Mouse (Mus musculus) liver, adult 2 months (tissue): ENCODE results near the gene Fkbp11. TPM values are rescaled to one million over a fixed set of nuclear protein-coding genes. Genes with fewer than 3 reads are reported as not detected.

Experiments used
- DNase-seq: peaks from one replicate; pipeline ENCODE4 v3.0.0-alpha.2; 2011; ENCODE audit warnings: low read depth, low spot score; ENCODE audit errors: extremely low read depth
- H3K27ac ChIP-seq: fragments of 200-500 bp; replicated peaks from 2 replicates; pipeline ENCODE4 v1.5.1; 2012; ENCODE audit warnings: low read depth, mild to moderate bottlenecking, control low read depth, inconsistent platforms, low read length; ENCODE audit not compliant: insufficient read depth
- H3K27me3 ChIP-seq: fragments of 200-500 bp; 2 replicates; pipeline ENCODE4 v1.6.1; 2012; ENCODE audit warnings: mild to moderate bottlenecking, moderate library complexity, low read length, inconsistent platforms; ENCODE audit not compliant: control insufficient read depth, insufficient read depth
- H3K36me3 ChIP-seq: fragments of 200-500 bp; 2 replicates; pipeline ENCODE4 v1.6.1; 2012; ENCODE audit warnings: low read length, inconsistent platforms; ENCODE audit not compliant: control insufficient read depth, insufficient read depth
- H3K4me1 ChIP-seq: fragments of 200-500 bp; 2 replicates; pipeline ENCODE4 v1.6.1; 2011; ENCODE audit warnings: low read length; ENCODE audit not compliant: control insufficient read depth, insufficient read depth
- H3K4me3 ChIP-seq: fragments of 200-500 bp; 2 replicates; pipeline ENCODE4 v1.5.1; 2011; ENCODE audit warnings: low read depth, mild to moderate bottlenecking, control low read depth, low read length, moderate library complexity; ENCODE audit not compliant: insufficient read depth
- H3K79me2 ChIP-seq: fragments of 200-500 bp; 2 replicates; pipeline ENCODE4 v1.6.1; 2012; ENCODE audit warnings: inconsistent platforms, mild to moderate bottlenecking, low read length, moderate library complexity; ENCODE audit not compliant: control insufficient read depth, insufficient read depth
- H3K9ac ChIP-seq: fragments of 200-500 bp; 2 replicates; pipeline ENCODE4 v1.6.1; 2012; ENCODE audit warnings: low read depth, mild to moderate bottlenecking, control low read depth, inconsistent platforms, low read length
- CTCF ChIP-seq: fragments of 200-500 bp; IDR thresholded peaks from 2 replicates; pipeline ENCODE4 v1.5.1; 2011; ENCODE audit warnings: low read depth, low read length, control low read depth
- POLR2A ChIP-seq: fragments of 200-500 bp; IDR thresholded peaks from 2 replicates; pipeline ENCODE4 v1.6.1; 2011; ENCODE audit warnings: low read length, control low read depth; ENCODE audit not compliant: insufficient read depth; ENCODE audit errors: extremely low read depth
- WGBS: fragments of 180-500 bp; shearing (Covaris S2); methylation state at CpG from one replicate; pipeline ENCODE4 v1.1.7; 2018; 5-methylcytosine and 5-hydroxymethylcytosine counted together
- polyA plus RNA-seq: library from polyadenylated mRNA; depleted of rRNA; stranded (reverse); fragments of >200 nt; gene quantifications from 2 replicates; pipeline ENCODE4 v1.2.3, GENCODE M21; 2012
- total RNA-seq: library from RNA; depleted of rRNA; stranded (reverse); fragments of >200 nt; gene quantifications from 2 replicates; pipeline ENCODE4 v1.2.3, GENCODE M21; 2014

Fkbp11 gene
- total and polyA plus RNA-seq, 2 experiments, result 22.4 TPM

DNA sequence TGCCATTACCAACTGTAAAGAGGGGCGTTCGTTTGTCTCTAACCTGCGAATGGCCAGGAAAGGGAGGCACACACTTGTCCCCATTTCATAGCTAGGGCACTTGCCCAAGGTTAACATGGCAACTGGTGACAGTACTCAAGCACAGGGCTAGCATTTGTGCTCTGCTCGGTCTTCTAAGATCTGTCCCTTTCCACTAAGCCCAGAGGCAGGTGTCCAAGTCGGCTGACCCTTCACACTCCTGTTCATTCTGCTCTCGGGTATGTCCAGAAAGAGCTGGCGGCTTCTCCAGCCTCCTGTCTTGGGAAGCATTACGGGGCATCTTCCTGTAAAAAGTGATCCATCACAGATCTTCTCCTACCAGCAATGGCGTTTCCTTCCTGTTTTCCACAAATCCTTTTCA is 368 bp upstream of the Fkbp11 start:
- H3K4me3 ChIP-seq, result no peak overlapping the region
- TF ChIP-seq CTCF, result no peak
- TF ChIP-seq POLR2A, result no peak
- 43% methylated on average over 9 of the region's 9 CpGs for WGBS
- no peaks in the 10 kb centered on the region for H3K27me3 ChIP-seq
- no peaks in the 10 kb centered on the region for H3K79me2 ChIP-seq
- no peaks in the 10 kb centered on the region for H3K36me3 ChIP-seq
- DNase-seq, result no peak
- H3K27ac ChIP-seq, result no peak overlapping the region
- peaks cover 13% of the 10 kb centered on the region for H3K4me1 ChIP-seq
- no peak overlapping the region for H3K9ac ChIP-seq

DNA sequence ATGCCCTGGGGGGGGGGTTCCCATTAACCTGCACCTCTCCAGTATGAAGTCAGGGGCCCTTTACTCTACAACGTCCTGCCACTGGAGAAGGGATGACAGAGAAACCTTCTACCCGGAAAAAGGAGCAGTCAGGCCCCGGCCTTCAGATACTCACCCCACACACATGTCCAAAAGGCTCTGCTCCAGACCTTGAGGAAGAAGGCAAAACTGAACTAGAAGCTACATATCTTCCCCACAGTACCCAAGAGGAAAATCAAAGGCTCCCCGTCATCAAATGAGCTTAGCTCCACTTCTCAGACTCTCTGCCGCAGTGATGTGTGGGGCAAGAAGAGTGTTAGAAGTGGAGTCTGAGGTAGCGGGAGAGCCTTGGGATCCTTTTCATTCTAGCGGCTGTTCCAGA is 1.3 kb downstream of the Fkbp11 start:
- H3K27me3 ChIP-seq, result no peaks in the 10 kb centered on the region

DNA sequence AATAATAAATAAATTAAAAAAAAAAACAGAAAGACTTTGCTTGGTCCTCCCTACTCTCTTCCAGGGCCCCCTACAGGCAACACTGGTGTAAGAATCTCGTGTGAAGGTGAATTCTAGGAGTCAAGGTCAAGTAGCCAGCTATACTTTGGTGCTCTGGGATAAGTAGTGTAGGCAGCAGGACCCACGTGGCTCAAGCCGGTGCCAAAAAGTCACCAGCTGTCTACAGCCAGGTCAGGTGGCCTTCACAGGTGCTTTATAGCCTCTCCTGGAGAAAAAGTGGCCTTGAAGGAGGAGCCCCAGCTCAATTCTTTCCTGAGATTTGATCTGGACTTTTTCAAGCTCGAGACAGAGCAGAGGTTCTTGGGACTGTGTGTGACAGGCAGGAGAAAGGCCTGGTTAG is 1.9 kb downstream of the Fkbp11 start:
- no peaks in the 10 kb centered on the region for H3K27me3 ChIP-seq
- H3K4me3 ChIP-seq, result no peak overlapping the region
- no peaks in the 10 kb centered on the region for H3K36me3 ChIP-seq
- H3K4me1 ChIP-seq, result peaks cover 7% of the 10 kb centered on the region
- no peak overlapping the region for H3K27ac ChIP-seq
- TF ChIP-seq POLR2A (no peak), CTCF (no peak)
- H3K79me2 ChIP-seq, result no peaks in the 10 kb centered on the region
- 85% methylated on average over 4 of the region's 4 CpGs for WGBS
- DNase-seq, result no peak
- H3K9ac ChIP-seq, result no peak overlapping the region

More for the DNA sequence above, 1.3 kb downstream of the Fkbp11 start:
- Histone ChIP-seq H3K27ac (no peak overlapping the region), H3K9ac (peak overlapping the region; percentile 65; the same call in 1 of the 2 replicates), H3K4me1 (peaks cover 7% of the 10 kb centered on the region), H3K4me3 (no peak overlapping the region), H3K79me2 (no peaks in the 10 kb centered on the region), H3K36me3 (no peaks in the 10 kb centered on the region)
- TF ChIP-seq CTCF (no peak), POLR2A (no peak)
- WGBS, result 71% methylated on average over 7 of the region's 7 CpGs
- no peak for DNase-seq

DNA sequence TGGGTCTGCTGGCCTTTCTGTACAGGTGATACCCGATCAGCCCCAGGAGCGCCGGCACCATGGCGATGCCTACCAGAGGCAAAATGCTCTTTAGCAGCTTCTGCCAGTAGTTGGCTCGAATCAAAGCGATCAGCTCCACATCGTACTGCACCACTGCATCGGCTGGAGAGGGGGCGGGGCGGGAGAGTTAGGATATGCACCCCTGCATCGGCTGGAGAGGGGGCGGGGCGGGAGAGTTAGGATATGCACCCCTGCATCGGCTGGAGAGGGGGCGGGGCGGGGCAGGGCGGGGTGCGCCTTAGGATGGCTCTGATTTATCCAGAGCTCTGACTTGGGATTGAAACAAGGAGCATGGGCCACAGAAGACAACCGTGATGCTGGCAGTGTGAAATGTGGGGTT is 3.6 kb downstream of the Fkbp11 start:
- H3K79me2 ChIP-seq, result no peaks in the 10 kb centered on the region
- H3K4me1 ChIP-seq, result peaks cover 5% of the 10 kb centered on the region; the same call in 1 of the 2 replicates
- H3K9ac ChIP-seq, result no peak overlapping the region
- no peaks in the 10 kb centered on the region for H3K36me3 ChIP-seq
- no peak overlapping the region for H3K27ac ChIP-seq
- WGBS, result 77% methylated on average over 19 of the region's 19 CpGs
- no peaks in the 10 kb centered on the region for H3K27me3 ChIP-seq
- DNase-seq, result no peak
- TF ChIP-seq POLR2A (no peak), CTCF (no peak)
- H3K4me3 ChIP-seq, result no peak overlapping the region

DNA sequence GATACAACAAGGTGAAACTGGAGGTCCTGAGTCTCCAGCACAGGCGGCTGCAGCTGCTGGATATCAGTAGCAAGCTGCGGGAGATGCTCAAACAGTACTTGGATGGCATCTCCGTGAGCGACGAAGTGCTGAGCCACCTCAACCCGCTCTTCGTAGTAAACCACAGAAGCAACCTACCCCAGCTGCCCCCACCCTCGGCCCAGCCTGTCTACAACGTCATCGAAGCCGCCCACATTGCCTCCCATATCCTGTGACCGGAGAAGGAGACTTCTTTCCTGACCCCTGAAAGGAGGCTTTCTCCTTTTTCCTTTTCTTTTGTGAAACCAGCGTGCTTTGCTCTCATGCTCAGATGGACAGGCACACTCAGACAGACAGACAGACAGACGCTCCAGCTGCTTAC is 5.1 kb downstream of the Fkbp11 start:
- no peaks in the 10 kb centered on the region for H3K36me3 ChIP-seq
- H3K27ac ChIP-seq, result no peak overlapping the region
- H3K79me2 ChIP-seq, result no peaks in the 10 kb centered on the region
- no peak for TF ChIP-seq CTCF
- no peak for TF ChIP-seq POLR2A
- H3K4me1 ChIP-seq, result peaks cover 5% of the 10 kb centered on the region; the same call in 1 of the 2 replicates
- H3K9ac ChIP-seq, result no peak overlapping the region
- 73% methylated on average over 14 of the region's 14 CpGs for WGBS
- no peaks in the 10 kb centered on the region for H3K27me3 ChIP-seq
- H3K4me3 ChIP-seq, result no peak overlapping the region
- no peak for DNase-seq

DNA sequence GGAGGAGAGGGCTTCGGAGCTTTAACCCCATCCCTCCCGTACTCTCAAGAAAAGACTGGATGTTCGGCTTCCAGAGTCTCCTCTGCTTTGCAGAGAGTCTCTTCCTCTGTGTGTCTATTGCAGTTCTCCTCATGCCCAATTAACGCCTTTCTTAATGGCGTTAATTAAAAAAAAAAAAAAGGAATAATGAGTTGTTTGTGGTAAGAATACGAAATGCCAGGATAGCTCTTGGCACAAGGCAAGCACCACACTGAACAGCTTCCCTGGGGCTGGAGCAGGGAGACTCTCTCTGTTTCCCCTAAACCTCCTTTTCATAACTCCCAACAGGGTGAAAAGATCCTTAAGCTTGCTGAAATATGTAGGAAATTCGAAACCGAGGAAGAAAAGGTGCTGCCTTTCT is 5.8 kb downstream of the Fkbp11 start:
- H3K9ac ChIP-seq, result no peak overlapping the region
- DNase-seq, result no peak
- H3K4me1 ChIP-seq, result peaks cover 5% of the 10 kb centered on the region; the same call in 1 of the 2 replicates
- H3K27me3 ChIP-seq, result 0 out of 2 replicates have a peak, but pooled peaks cover 3% of the 10 kb centered on the region
- TF ChIP-seq POLR2A (no peak), CTCF (no peak)
- no peak overlapping the region for H3K4me3 ChIP-seq
- no peaks in the 10 kb centered on the region for H3K79me2 ChIP-seq
- H3K27ac ChIP-seq, result no peak overlapping the region
- WGBS, result 89% methylated on average over 8 of the region's 8 CpGs
- no peaks in the 10 kb centered on the region for H3K36me3 ChIP-seq
